Mouse (Mus musculus): Measurements from ENCODE around the gene Cdk4.

The Cdk4 gene

DNA sequence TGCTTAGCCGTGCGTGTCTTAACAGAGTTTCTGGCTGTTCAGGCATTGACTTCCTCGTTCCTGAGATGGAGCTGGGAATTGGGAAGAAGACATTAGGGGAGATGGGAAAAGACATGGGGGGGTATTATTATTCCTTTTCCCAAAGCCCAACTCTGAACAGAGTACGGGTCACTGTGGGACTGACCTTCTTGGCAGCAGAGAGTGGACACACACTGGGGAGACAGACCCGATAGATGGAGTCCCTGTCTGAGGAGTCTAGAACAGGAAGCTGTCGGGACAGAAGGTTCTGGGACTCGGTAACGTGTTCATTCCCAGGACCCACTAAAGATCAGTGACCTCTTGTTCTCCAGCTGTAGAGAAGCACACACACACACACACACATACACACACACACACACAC is 12.3 kb downstream of the Cdk4 start:
- DNase-seq: no peak

DNA sequence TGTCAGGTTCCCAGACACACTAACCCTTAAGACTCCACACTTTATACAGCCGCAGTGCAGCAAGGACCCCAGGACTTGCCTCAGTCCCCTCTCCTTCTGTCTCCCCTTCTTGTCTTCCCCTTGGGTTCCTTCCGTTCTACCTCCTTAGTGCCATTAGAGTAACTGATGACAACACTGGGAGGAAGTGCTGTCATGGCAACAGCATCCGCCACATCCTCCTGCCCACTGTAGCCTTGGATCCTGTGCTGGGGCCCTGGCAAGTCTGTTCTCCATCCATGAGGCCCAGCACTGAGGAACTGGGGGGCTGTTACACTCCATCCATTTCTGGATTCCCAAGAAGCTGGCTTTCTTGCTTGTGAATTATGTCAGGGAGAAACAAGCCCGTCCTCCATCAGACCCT is 12.7 kb downstream of the Cdk4 start:
- DNase-seq: no peak

DNA sequence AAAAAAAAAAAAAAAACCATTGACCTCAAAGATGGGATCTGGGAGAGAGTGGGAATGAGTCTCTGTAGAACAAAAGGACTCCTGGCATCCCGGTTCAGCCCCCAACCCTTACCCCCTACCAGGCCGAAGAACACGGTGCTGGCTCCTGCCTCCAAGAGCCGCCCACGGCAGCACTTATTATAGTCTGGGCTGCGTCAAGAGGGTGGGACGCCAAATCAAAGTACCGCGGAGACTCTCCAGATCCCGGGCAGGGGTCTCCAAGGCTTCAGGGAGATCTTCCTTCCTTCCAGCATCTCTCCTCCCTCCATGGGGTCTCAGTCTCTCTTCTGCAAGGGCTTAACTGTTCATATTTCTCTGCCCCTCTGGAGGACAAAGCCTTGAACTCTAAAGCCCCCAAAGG is 14.2 kb downstream of the Cdk4 start:
- no peak for DNase-seq

DNA sequence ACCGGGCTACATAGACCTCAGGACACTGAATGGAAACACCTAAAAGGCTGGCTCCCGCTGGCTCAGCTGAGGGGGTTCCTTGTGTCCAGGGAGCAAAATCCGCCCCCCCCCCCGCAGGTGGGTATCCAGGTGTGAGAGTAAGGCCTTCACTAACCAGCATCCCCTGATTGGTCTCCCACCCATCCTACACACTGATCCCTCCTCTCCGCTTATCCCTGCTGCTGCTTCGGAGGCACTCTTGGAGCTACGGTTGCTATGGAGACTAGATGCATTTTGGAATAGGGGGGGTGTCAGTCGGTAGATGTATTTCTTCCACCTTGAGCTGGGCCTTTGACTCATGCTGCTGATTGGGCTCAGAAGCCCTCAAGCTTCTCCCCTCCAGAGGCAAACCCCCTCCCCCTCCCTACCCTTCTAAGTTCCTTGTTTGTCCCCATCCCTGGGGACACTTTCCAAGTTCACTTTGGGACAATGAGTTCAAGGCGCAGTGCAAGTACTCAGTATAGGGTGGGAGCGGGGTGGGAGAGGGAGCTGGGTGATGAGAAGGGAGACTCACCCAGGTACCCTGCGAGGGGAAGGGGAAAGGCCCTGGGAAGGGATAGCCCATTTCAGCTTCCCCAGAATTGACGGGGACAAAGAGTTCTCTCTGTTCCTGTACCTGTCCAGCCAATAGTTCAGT is 14.8 kb downstream of the Cdk4 start:
- no peak for DNase-seq

DNA sequence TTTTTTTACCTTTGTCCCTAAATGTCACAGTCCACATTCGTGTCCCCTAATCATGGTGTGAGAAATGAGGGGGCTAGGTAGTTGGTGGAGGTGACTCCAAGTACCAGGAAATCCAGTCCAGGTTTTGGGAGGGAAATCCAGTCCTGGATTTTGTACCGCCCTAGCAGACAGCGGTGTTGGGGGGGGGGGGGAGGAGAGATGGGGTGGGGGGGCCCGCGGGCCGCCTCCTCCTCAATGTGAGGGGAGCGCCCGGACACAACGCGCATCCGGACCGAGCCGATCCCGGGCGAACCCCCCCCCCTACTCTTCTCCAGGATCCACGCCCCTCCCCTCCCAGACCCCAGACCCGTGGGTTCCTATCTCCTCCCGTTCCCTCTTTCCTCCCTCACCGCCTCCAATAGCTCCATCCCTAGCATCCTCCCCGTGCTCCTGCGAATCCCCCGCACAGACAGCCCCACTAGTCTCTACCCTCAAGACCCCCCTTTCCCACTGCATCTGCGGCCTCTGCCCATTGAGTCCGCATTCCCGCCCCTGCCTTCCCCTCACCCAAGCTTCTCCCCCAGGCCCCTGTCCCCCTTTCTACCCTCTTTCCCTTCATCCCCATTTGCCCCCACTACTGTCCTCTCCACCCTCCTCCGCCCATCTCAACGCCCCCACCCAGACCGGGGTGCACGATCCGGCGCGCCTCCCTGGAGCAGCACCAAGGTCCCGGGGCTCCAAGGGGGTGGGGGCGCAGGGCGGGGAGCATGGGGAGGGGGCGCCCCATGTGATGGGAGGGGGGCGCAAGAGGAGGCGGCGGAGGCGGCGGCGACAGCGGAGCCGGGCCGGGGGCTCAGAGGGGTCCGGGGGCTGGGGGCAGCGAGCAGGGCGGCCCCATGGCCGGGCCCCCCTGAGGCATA is 15.6 kb downstream of the Cdk4 start:
- peak in 1 of 2 experiments; percentile 54 for DNase-seq

DNA sequence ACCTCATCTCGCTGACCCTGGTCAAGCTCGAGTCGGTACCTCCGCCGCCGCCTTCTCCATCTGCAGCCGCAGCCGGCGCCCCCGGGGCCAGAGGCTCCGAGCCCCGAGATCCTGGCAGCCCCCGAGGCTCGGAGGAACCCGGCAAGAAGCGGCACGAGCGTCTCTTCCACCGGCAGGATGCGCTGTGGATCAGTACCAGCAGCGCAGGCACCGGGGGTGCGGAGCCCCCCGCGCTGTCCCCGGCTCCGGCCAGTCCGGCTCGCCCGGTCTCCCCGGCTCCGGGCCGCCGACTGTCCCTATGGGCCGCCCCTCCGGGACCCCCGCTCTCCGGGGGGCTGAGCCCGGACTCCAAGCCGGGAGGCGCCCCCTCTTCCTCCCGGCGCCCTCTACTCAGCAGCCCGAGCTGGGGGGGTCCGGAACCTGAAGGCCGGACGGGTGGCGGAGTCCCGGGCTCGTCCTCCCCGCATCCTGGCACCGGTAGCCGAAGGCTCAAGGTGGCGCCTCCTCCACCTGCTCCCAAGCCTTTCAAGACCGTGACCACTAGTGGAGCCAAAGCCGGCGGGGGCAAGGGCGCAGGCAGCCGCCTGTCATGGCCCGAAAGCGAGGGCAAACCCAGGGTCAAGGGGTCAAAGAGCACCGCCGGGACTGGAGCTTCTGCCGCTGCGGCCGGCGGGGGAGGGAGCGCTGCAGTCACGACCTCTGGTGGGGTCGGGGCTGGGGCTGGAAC is 16.5 kb downstream of the Cdk4 start:
- DNase-seq: peak in 1 of 2 experiments; percentile 58

DNA sequence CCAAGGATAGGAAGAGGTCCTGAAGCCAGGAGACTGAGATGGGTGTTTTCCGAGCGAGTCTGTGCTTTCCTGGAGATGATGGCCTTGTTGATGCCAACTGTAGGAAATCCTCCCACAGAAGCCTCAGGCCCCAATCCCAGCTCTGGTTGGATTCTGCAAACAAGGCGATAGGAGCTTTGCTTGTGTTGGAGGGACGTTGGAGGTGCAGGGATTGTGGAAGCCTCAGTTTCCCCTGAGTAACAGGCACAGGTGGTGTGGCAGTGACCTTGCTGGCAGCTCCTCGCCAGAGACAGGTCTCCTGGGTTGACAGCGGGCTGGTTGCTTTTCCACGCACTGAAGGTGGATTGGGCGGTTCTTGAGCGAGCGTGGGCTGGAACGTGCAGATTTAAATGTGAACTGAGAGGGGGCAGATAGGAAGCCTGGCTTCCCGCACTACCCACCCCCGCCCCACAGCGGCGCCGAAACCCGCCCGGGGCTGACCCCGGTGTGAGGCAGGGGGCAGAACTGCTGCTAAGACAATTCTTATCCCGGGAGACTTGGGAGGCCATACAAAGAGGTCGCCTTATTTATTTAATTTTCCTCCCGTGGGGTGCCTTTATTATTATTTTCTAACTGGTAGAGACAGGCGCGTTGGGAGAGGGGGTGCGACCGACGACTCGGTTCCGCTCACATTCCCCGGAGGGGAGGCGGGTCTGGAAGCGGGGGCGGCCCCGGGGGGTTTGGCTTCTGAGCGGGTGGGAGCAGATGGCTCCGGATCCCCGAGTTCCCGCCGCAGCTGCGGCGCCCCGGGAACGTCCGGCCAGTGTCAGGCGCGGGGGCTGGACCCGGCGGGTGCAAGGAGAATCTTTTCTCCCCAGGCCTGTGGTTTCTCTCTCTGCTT is 17.8 kb downstream of the Cdk4 start:
- DNase-seq: peak in 1 of 2 experiments; percentile 39

DNA sequence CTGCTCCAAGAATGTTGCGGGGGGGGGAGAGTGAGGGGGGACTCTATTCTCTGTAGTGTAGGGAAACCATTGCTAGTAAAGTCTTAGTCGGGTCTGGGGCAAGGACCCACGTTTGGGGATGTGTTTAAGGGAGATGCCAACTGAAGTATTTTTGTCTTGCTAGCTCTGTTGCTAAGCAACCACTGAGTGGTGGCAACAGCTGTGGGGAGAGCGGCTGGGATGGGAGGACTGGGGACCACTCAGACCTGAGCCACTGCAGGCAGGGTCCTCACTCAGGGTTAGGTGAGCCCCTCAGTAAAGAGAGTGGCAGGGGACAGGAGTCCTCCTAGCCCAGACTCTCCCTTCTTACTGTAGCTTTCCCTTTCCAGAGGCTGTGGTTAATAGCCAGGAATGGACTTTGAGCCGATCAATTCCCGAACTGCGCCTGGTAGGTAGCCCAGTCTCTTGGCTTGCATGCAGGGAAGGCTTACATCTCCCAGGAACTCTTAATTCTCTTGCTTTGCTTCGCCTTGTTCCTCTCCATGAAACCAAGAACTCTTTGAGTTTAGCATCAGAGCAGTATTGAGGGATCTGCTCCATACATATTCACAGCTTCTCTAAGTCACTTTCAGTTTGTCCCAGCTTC is 18.8 kb downstream of the Cdk4 start:
- no peak for DNase-seq

DNA sequence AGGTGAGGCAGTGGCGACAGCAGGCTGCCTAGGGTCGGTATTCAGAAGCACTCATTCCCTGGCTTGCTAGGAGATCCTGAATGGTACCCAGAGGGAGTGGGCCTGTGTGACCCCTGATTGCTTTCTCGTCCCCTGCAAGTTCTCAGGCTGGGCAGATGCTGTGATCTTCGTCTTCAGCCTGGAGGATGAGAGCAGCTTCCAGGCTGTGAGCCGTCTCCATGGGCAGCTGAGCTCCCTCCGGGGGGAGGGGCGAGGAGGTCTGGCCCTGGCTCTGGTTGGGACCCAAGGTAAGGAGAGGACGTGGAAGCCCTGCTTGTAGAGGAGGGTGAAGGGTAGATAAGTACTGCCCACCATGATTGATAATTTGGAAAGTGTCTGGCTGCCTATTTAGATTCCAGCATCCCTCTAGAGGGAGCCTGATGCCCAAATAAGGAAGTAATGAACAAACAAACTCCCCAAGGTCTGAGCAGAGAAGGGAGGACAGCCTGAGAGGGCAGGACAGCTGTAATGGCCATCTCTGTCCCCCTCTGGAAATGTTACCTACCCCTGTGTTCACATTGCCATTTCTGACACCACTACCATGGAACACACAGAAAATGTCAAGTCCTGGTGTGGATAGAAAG is 20.1 kb downstream of the Cdk4 start:
- no peak for DNase-seq

DNA sequence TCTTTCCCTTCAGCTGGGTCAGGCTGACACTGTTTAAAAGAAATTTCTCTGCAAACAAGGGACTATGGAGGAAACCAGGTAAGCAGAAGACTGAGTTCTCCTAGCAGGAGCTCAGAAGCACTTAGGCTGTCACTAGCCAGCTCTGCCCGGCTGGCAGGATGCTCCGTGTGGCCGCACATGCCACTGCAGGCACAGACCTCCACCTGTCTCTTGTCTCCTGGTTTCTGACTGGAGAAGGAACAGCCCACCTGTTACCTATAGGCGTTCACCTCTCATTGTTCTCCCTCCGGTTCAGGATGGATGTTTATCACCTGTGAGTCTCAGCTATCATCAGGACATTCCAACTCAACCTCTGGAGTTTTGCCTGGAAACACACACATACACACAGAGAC is 20.6 kb downstream of the Cdk4 start:
- no peak for DNase-seq

DNA sequence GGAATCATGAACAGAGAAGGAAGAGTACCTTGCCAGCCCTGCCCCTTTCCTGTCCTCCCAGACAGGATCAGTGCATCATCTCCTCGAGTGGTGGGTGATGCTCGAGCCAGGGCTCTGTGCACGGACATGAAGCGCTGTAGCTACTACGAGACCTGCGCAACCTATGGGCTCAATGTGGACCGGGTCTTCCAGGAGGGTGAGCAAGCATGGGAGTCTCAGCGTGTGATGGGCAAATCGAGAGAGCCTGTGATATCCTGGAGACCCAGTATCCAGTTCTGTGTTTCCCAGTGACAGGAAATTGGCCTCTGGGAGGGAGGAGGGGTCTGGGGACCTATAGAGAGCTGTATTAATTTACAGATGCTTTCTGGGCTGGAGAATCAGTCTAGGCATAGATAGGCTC is 21.7 kb downstream of the Cdk4 start:
- no peak for DNase-seq

DNA sequence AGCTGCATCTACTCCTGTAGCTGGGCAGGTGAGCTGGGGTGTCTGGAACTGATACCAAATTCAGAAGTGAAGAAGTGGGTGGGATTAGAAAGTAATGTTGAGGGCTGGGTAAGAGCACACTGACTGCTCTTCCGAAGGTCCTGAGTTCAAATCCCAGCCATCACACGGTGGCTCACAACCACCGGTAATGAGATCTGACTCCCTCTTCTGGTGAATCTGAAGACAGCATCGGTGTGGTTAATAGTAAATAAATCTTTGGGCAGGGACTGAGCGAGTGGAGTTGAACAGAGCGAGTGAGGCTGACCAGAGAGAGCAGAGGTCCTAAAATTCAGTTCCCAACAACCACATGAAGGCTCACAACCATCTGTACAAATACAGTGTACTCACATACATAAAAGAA is 22.3 kb downstream of the Cdk4 start:
- no peak for DNase-seq

DNA sequence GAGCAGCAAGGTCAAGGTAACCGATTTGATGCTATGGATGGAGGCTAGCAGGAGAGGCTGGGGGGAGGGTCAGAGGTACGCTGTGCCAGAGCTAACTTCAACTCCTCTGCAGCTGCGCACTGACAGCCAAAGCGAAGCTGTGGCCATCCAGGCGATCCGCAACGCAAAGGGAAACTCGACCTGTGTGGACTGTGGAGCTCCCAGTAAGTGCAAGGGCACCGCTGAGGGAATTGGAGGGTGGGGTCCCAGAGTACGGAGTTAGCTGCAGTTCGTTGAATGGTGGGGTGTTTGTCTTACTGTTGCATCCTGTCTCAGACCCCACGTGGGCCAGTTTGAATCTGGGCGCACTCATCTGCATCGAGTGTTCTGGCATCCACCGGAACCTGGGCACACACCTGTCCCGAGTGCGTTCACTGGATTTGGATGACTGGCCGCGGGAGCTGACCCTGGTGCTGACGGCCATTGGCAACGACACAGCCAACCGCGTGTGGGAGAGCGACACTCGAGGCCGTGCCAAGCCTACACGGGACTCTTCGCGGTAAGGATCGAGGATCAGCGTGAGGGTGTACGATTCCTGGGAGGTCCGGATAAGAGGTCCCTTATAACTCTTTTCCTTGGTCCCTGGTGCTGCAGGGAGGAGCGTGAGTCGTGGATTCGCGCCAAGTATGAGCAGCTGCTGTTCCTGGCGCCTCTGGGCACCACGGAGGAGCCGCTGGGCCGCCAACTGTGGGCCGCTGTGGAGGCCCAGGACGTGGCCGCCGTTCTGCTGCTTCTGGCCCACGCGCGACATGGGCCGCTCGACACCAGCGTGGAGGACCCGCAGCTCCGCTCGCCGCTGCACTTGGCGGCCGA is 27.5 kb downstream of the Cdk4 start:
- peak; percentile 73 to 90 for DNase-seq

DNA sequence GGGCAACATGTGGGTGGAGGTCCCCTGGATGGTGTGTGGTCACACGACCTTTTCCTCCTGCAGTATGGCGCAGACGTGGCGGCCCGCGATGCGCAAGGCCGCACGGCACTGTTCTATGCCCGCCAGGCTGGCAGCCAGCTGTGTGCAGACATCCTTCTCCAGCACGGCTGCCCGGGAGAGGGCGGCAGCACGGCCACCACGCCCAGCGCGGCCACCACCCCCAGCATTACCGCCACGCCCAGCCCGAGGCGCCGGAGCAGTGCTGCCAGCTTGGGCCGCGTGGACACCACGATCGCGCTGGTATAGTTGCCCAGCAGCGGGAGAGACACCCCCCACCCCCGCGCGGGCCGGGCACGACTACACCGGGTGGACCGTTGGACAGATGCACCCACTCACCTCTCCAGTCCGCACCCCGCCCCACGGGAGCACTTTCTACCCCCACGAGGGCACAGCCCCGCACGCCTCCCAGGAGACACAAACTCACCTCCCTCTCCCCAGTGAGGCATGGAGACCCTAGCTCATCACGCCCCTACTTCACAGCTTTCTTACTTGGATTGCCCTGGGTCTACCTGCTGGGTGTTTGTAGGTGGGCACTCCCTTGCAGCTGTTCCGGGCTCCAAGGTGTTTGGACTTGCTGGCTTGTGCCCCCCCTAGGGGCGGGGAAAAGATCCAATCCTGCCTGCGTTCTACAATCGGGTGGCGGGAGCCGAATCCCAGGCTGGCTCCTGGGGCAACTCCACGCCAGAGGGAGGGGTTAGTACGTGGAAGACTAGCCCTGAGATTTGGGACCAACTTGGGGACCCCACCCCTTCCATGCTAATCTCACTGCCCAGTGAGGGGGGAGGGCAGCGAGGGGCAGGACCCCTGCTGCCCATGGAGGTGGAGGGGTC is 28.4 kb downstream of the Cdk4 start:
- peak in 1 of 2 experiments; percentile 71 for DNase-seq

DNA sequence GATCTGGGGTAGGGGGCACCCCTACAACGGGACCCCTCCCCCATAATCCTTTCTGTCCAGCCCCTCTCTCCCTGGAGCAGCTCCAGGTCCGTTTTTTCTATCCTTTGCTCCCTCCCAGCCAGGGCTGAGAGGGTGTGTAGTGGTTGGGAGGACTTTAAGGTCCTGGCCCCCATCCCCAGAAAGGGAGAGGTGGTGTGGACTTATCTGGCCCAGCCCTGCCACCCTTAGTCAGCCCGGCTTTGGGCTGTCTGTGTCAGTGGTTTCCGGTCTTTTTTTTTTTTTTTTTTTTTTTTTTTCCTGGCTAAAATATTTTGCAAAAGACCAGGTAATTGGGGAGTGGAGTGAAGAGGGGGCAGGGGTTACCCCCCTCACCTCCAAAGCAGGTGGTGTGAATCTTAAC is 29.4 kb downstream of the Cdk4 start:
- DNase-seq: no peak

DNA sequence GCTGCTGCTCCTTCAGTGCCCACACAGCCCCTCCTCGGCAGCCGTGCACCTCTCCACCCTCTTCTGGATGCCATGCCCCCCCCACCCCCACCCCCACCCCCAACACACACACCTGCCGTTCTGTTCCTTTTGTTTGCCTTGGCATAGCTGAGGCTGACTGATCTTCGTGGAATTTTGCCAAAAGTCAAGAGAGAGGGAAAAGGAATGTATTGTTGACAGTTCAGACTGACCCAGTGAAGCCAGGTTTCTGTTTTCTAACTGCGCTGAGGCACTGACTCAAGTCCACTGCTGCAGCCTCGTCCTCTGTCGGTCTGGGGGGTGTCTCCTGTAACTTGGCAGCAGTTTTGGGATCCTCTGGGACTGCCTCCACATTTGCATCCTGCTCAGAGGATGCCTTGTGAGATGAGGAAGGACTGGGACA is 31.1 kb downstream of the Cdk4 start:
- DNase-seq: peak in 1 of 2 experiments; percentile 39

DNA sequence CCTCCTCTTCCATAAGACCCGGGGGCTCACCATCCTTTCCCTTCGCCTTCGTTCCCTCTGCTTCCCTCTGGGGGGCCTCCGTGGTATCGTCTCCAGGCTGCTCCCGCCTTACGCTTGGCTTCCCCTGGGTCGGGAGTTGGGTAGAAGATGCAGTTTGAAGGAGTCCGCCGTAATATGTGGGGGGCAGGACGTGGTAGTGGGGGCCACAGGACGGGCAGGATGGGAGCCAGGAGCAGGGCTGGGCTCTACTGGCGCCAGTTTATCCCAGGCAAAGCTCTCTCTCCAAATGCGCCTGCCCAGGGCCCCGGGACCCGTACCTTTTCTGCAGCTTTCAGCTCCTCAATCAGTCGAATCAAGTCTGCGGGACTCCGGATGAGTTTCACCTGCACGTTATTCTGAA is 35.2 kb downstream of the Cdk4 start:
- DNase-seq: no peak

DNA sequence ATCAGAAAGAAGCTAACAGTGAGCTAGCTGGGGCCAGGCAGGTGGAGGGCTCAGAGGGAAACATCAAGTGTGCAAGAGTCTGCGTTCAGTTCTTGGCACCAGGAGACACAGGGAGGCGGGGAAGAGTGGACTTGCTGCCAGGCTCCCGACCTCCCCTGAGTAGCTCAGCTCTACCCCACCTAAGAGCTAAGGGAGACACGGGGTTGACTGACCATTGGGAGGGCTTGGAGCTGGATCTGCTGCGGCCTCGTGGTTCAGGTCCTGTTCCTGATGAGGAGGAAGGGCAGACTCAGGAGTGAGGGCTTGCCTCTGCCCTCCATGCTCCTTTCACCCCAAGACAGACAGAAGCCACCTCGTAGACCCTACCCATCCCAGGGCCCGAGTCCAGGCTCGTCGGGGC is 35.9 kb downstream of the Cdk4 start:
- no peak for DNase-seq

DNA sequence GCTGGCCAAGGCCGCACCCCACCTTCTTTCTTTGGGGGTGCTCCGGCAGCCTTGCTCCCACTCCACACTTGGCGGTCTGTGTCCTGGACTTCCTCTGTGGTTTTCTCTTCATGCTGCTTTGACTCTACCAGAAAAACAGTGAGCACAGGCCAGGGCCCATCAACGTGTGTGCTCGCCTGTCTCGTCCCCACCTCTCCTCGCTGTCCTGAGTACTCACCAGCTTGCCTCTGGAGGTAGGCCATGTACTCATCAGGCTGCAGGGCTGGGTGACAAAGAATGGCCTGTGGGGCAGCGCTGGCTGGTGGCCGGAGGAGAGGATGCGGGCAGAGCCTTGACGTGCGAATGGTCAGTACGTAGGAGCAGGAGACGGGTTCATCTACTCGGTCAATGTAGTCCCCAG is 36.5 kb downstream of the Cdk4 start:
- no peak for DNase-seq

DNA sequence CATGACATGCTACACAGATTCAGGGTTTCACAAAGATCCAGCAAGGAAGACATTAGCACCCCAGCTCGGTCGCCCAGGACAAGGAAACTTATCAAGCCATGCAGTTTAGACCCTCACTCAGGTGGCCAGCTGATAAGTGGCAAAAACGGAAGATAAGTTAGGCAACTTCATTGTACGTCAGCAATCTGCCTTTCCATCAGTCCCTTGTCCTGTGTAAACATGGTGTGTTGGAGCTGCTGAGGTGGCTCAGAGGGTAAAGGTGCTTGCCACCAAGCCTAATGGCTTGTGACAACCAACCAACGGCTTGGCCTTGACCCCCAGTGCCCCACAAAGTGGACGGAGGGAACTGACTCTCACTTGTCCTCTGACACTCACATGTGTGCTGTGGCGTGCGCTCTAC is 37.1 kb downstream of the Cdk4 start:
- DNase-seq: no peak

All from kidney, postnatal 36 days (tissue).